Mouse (Mus musculus) heart, embryonic 13.5 days (tissue): ENCODE results near the gene Rnd1. TPM values are rescaled to one million over a fixed set of nuclear protein-coding genes. Genes with fewer than 3 reads are reported as not detected.

Experiments used
- ATAC-seq: fragments of 200-750 bp; cut with Nextera tagmentation; 2 replicates; pipeline ENCODE4 v1.8.0; 2017; ENCODE audit warnings: moderate TSS enrichment; ENCODE audit not compliant: insufficient number of reproducible peaks, low FRiP score, low TSS enrichment; ENCODE audit errors: extremely low read depth
- H3K27ac ChIP-seq: fragments of 300-500 bp; sonication (generic); replicated peaks from 2 replicates; pipeline ENCODE4 v1.5.1; 2015; ENCODE audit warnings: moderate library complexity, mild to moderate bottlenecking, inconsistent platforms
- H3K27me3 ChIP-seq: fragments of 300-500 bp; sonication (generic); replicated peaks from 2 replicates; pipeline ENCODE4 v1.6.1; 2015; ENCODE audit warnings: mild to moderate bottlenecking, inconsistent platforms
- H3K36me3 ChIP-seq: fragments of 300-500 bp; sonication (generic); 2 replicates; pipeline ENCODE4 v1.6.1; 2015; ENCODE audit warnings: mild to moderate bottlenecking, inconsistent platforms
- H3K4me1 ChIP-seq: fragments of 300-500 bp; sonication (generic); 2 replicates; pipeline ENCODE4 v1.6.1; 2015; ENCODE audit warnings: inconsistent platforms
- H3K4me2 ChIP-seq: fragments of 300-500 bp; sonication (generic); 2 replicates; pipeline ENCODE4 v1.6.1; 2015; ENCODE audit warnings: inconsistent platforms, mild to moderate bottlenecking, moderate library complexity
- H3K4me3 ChIP-seq: fragments of 300-500 bp; sonication (generic); 2 replicates; pipeline ENCODE4 v1.5.1; 2015; ENCODE audit warnings: moderate library complexity, mild to moderate bottlenecking, inconsistent platforms
- H3K9ac ChIP-seq: fragments of 300-500 bp; sonication (generic); 2 replicates; pipeline ENCODE4 v1.6.1; 2015; ENCODE audit warnings: inconsistent platforms, mild to moderate bottlenecking, moderate library complexity
- H3K9me3 ChIP-seq: fragments of 300-500 bp; sonication (generic); 2 replicates; pipeline ENCODE4 v1.6.1; 2016; ENCODE audit warnings: inconsistent platforms
- whole genome bisulfite sequencing: fragments of 180-500 bp; shearing (Covaris S2); methylation state at CpG from one replicate; pipeline ENCODE4 v1.1.7; 2015; ENCODE audit warnings: mixed read lengths; 5-methylcytosine and 5-hydroxymethylcytosine counted together
- polyA plus RNA-seq: library from polyadenylated mRNA; unstranded; fragments of >200 nt; fragmentation: Nextera tagmentation; extraction: Ambion mirVana; gene quantifications from 2 replicates; pipeline ENCODE4 v1.2.1, GENCODE M21; 2015

The Rnd1 gene
- polyA plus RNA-seq, 1 experiment from 2014 or later, result 1.3 TPM

- Histone ChIP-seq H3K9me3 (no peaks in the 10 kb centered on the region), H3K4me3 (peak overlapping the region; percentile 45), H3K4me1 (peaks cover 7% of the 10 kb centered on the region; the same call in 1 of the 2 replicates), H3K9ac (peak overlapping the region; percentile 73), H3K27me3 (peaks cover 47% of the 10 kb centered on the region), H3K36me3 (no peaks in the 10 kb centered on the region), H3K27ac (no peak overlapping the region), H3K4me2 (peak overlapping the region; percentile 71)
- 5% methylated on average over 40 of the region's 40 CpGs for WGBS
- ATAC-seq, result peak; percentile 59; the same call in 1 of the 2 replicates
Measured at GRCm38 (mm10) chr15:98699190-98700105, 22.2 kb upstream of the Rnd1 start.

DNA sequence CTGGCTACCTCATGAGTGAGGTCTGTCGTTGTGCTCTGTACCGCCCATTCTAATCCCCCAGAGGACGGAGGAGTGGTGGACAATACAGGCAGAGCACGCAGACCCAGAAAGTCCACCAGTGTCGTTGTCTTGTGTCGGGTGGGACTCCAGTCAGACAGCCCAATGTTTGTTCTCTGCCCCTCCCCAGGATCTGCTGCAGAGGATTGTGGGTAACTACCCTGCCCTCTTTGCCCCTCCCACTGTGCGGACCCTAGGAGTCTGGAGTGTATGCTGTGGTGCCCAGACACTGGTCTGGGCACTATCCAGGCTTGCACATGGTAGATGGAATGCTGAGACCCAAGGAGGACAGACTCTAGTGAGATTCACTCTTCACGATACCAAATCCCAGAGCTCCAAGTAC, 19.0 kb upstream of the Rnd1 start:
- Histone ChIP-seq H3K4me2 (no peak overlapping the region), H3K4me1 (peaks cover 29% of the 10 kb centered on the region), H3K9ac (no peak overlapping the region), H3K36me3 (no peaks in the 10 kb centered on the region), H3K27ac (no peak overlapping the region), H3K4me3 (no peak overlapping the region), H3K27me3 (peaks cover 18% of the 10 kb centered on the region), H3K9me3 (no peaks in the 10 kb centered on the region)
- WGBS, result 46% methylated on average over 8 of the region's 8 CpGs
- no peak for ATAC-seq

DNA sequence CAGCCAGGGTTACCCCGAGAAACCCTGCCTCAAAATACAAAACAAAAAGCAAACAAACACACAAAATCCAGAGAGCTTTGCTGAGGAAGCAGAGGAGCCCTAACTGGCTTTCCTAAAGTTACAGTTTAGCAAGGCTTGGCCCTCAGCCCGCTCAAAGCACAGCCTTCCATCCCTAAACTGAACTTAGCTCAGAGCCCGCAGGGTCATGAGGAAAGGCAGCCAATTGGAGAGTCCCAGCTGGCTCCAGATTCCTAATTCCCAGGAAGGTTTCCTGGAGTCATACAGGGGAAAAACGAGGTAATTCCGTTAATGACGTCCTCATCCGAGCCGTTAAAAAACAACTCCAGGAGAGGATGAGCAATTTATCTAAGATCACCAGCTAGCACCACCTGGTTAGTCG, 18.5 kb upstream of the Rnd1 start:
- no peak overlapping the region for H3K4me3 ChIP-seq
- no peak overlapping the region for H3K27ac ChIP-seq
- H3K9me3 ChIP-seq, result no peaks in the 10 kb centered on the region
- H3K27me3 ChIP-seq, result peaks cover 13% of the 10 kb centered on the region
- ATAC-seq, result no peak
- 49% methylated on average over 9 of the region's 9 CpGs for WGBS
- no peaks in the 10 kb centered on the region for H3K36me3 ChIP-seq
- no peak overlapping the region for H3K9ac ChIP-seq
- peaks cover 34% of the 10 kb centered on the region for H3K4me1 ChIP-seq
- no peak overlapping the region for H3K4me2 ChIP-seq

- H3K4me2 ChIP-seq, result peak overlapping the region; percentile 43
- H3K27me3 ChIP-seq, result no peaks in the 10 kb centered on the region
- no peak overlapping the region for H3K9ac ChIP-seq
- H3K27ac ChIP-seq, result peak overlapping the region; percentile 87
- 8% methylated on average over 11 of the region's 11 CpGs for WGBS
- peak; percentile 40; the same call in 1 of the 2 replicates for ATAC-seq
- H3K4me3 ChIP-seq, result no peak overlapping the region
- no peaks in the 10 kb centered on the region for H3K36me3 ChIP-seq
- H3K4me1 ChIP-seq, result peaks cover 37% of the 10 kb centered on the region
- H3K9me3 ChIP-seq, result no peaks in the 10 kb centered on the region
Measured at GRCm38 (mm10) chr15:98692171-98692715, 15.0 kb upstream of the Rnd1 start.

GRCm38 (mm10) chr15:98691486-98692147, 14.4 kb upstream of the Rnd1 start:
- Histone ChIP-seq H3K36me3 (no peaks in the 10 kb centered on the region), H3K27me3 (no peaks in the 10 kb centered on the region), H3K9ac (no peak overlapping the region), H3K9me3 (no peaks in the 10 kb centered on the region), H3K4me2 (peak overlapping the region; percentile 43), H3K4me3 (no peak overlapping the region), H3K4me1 (peaks cover 37% of the 10 kb centered on the region), H3K27ac (peak overlapping the region; percentile 87)
- no peak for ATAC-seq
- WGBS, result 53% methylated on average over 7 of the region's 7 CpGs

DNA sequence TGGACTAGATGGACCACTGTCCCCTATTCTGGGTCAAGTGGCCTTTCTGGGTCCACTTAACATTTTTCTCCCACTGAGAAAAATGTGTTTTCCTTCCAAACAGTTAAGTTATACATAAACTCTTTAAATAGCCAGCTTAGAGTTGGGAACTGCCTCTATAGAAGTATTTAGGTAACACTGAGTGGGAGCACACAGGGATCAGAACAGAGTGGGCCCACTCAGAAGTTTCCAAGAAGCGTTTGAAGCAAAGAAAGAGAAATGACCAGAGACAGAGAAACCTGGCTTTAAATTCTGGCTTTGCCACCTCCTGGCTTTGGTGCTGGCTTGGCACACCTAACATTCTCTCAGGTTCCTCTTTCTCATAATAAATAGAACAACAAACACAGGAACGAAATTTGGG, 12.4 kb upstream of the Rnd1 start:
- 74% methylated on average over 2 of the region's 2 CpGs for WGBS
- Histone ChIP-seq H3K27ac (no peak overlapping the region), H3K4me1 (peaks cover 37% of the 10 kb centered on the region), H3K4me3 (no peak overlapping the region), H3K4me2 (no peak overlapping the region), H3K9ac (no peak overlapping the region), H3K9me3 (no peaks in the 10 kb centered on the region; the same call in 1 of the 2 replicates), H3K36me3 (no peaks in the 10 kb centered on the region), H3K27me3 (no peaks in the 10 kb centered on the region)
- ATAC-seq, result no peak

DNA sequence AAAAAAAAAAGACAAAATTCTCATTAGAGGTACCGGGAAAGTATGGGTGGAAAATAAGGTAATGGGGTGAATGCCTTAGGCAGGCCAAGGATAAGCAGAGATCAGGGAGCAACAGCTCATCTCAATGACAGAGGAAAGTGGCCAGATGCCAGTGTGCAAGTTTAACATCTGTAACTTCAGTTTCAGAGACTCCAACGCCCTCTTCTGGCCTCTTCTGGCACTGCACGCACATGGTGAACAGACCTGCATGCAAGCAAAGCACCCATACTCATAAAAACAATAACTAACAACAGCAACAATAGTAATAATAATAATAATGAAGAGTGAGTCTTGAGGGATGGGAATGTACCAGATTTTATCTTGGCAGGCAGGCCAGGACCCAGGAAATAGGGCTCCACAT, 8.7 kb upstream of the Rnd1 start:
- Histone ChIP-seq H3K9ac (no peak overlapping the region), H3K4me2 (no peak overlapping the region), H3K27ac (no peak overlapping the region), H3K36me3 (no peaks in the 10 kb centered on the region), H3K27me3 (peaks cover 5% of the 10 kb centered on the region), H3K4me3 (no peak overlapping the region), H3K4me1 (peaks cover 19% of the 10 kb centered on the region), H3K9me3 (no peaks in the 10 kb centered on the region; the same call in 1 of the 2 replicates)
- no peak for ATAC-seq
- WGBS, result 70% methylated on average over 3 of the region's 3 CpGs

- H3K4me1 ChIP-seq, result peaks cover 6% of the 10 kb centered on the region
- H3K4me3 ChIP-seq, result no peak overlapping the region
- H3K36me3 ChIP-seq, result no peaks in the 10 kb centered on the region
- peaks cover 10% of the 10 kb centered on the region for H3K27me3 ChIP-seq
- H3K9ac ChIP-seq, result no peak overlapping the region
- no peaks in the 10 kb centered on the region; the same call in 1 of the 2 replicates for H3K9me3 ChIP-seq
- 75% methylated on average over 1 of the region's 1 CpGs for whole genome bisulfite sequencing
- no peak for ATAC-seq
- no peak overlapping the region for H3K4me2 ChIP-seq
- H3K27ac ChIP-seq, result no peak overlapping the region
Measured at GRCm38 (mm10) chr15:98683746-98684145, 6.5 kb upstream of the Rnd1 start.

DNA sequence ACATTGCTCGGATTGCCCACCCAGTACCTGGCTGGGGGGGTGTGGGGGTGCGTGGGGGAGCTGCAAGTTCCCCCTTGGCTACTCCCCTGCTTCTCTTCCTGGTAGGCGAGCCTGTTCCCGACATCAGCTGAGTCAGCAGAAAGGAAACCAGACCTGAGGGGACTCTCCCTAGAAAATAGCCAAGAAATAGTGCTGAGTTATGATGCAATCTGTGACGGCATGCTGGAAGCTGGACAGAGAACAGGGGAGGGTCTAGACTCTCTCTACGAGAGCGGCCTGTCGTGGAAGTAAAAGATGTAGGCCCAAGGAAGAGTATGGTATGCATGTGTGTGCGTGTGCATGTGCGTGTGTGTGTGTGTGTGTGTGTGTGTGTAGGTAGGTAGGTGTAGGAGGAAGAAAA, 5.9 kb upstream of the Rnd1 start:
- Histone ChIP-seq H3K9ac (no peak overlapping the region), H3K4me2 (0 out of 2 replicates have a peak overlapping the region, but pooled peaks have one; percentile 0), H3K4me3 (no peak overlapping the region), H3K27ac (no peak overlapping the region), H3K36me3 (no peaks in the 10 kb centered on the region), H3K4me1 (peaks cover 6% of the 10 kb centered on the region), H3K9me3 (no peaks in the 10 kb centered on the region; the same call in 1 of the 2 replicates), H3K27me3 (peaks cover 16% of the 10 kb centered on the region)
- 45% methylated on average over 10 of the region's 10 CpGs for WGBS
- ATAC-seq, result no peak; the same call in 1 of the 2 replicates

GRCm38 (mm10) chr15:98681633-98682032, 4.4 kb upstream of the Rnd1 start:
- Histone ChIP-seq H3K4me1 (peaks cover 14% of the 10 kb centered on the region), H3K9ac (no peak overlapping the region), H3K27ac (no peak overlapping the region), H3K27me3 (peaks cover 24% of the 10 kb centered on the region), H3K4me2 (no peak overlapping the region), H3K36me3 (no peaks in the 10 kb centered on the region), H3K9me3 (no peaks in the 10 kb centered on the region; the same call in 1 of the 2 replicates), H3K4me3 (no peak overlapping the region)
- ATAC-seq, result no peak
- WGBS, result 67% methylated on average over 7 of the region's 7 CpGs

DNA sequence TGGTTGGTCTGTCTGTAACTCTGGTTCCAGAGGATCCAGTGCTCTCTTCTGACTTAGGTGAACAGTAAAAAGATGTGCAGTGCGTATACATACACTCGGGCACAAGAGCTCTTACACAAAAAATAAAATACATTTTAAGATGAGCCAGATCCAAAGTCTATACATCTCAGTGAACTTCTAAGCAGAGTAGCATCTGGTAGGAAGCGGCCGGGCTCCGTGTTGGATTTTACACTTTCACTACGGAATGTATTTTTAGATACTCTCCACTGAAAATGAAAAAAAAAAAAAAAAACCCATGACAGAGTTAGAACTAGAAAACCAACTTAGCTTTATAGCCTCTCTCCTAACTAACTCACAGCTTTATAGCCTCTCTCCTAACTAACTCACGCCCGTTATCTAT, 3.4 kb upstream of the Rnd1 start:
- Histone ChIP-seq H3K4me2 (no peak overlapping the region), H3K9ac (no peak overlapping the region), H3K36me3 (no peaks in the 10 kb centered on the region), H3K4me3 (no peak overlapping the region), H3K27ac (no peak overlapping the region), H3K4me1 (peaks cover 24% of the 10 kb centered on the region), H3K27me3 (peaks cover 34% of the 10 kb centered on the region), H3K9me3 (no peaks in the 10 kb centered on the region)
- 71% methylated on average over 8 of the region's 8 CpGs for WGBS
- no peak for ATAC-seq
